Mouse (Mus musculus) hindbrain, embryonic 10.5 days (tissue): Measurements from ENCODE around the gene Vmn1r209. TPM values are rescaled to one million over a fixed set of nuclear protein-coding genes. Genes with fewer than 3 reads are reported as not detected.

Experiments
- polyA plus RNA-seq: library from polyadenylated mRNA; unstranded; fragments of >200 nt; fragmentation: Nextera tagmentation; extraction: Ambion mirVana; gene quantifications from 2 replicates; pipeline ENCODE4 v1.2.1, GENCODE M21; 2016

Gene Vmn1r209
- polyA plus RNA-seq, 1 experiment from 2014 or later, result not detected

Other genes with a start within 250 kb of the Vmn1r209 start
- gene Vmn1r205, start 216.7 kb downstream of the Vmn1r209 start, polyA plus RNA-seq, result not detected in 2 replicates
- gene Vmn1r206, start 185.4 kb downstream of the Vmn1r209 start, polyA plus RNA-seq, result not detected in 2 replicates
- gene Vmn1r207-ps, start 80.1 kb downstream of the Vmn1r209 start, polyA plus RNA-seq, result not detected in 2 replicates
- not detected in 2 replicates for gene Vmn1r208, start 32.3 kb downstream of the Vmn1r209 start, polyA plus RNA-seq
- not detected in 2 replicates for gene Vmn1r210, start 21.7 kb upstream of the Vmn1r209 start, polyA plus RNA-seq
- gene Vmn1r211, start 47.9 kb upstream of the Vmn1r209 start, polyA plus RNA-seq, result not detected in 2 replicates
- not detected in 2 replicates for gene Vmn1r212, start 74.5 kb upstream of the Vmn1r209 start, polyA plus RNA-seq
- not detected in 2 replicates for gene Vmn1r213, start 198.0 kb upstream of the Vmn1r209 start, polyA plus RNA-seq
- gene Vmn1r214, start 220.7 kb upstream of the Vmn1r209 start, polyA plus RNA-seq, result not detected in 2 replicates